Mouse (Mus musculus) common myeloid progenitor, adult 5-6 weeks (primary cell): ENCODE measurements around the gene Slc28a2. TPM values are rescaled to one million over a fixed set of nuclear protein-coding genes. Genes with fewer than 3 reads are reported as not detected.
"Not testable (repeated sequence)": the region's sequence is repeated elsewhere in the genome, so short reads cannot be mapped to it uniquely, and the experiment has no call there.

Source experiments
- ATAC-seq: replicated peaks from 2 replicates; pipeline ENCODE4 v1.8.0; 2016; ENCODE audit warnings: low read depth, mild to moderate bottlenecking, moderate TSS enrichment, inconsistent platforms; ENCODE audit not compliant: poor library complexity, severe bottlenecking
- total RNA-seq: library from RNA; stranded (forward); fragments of 200-1000, 187-1606 nt; gene quantifications from 2 replicates; pipeline ENCODE4 v1.2.3, GENCODE M21; 2017

Slc28a2 gene
- total RNA-seq, 1 experiment from 2014 or later: 21.4 TPM

DNA sequence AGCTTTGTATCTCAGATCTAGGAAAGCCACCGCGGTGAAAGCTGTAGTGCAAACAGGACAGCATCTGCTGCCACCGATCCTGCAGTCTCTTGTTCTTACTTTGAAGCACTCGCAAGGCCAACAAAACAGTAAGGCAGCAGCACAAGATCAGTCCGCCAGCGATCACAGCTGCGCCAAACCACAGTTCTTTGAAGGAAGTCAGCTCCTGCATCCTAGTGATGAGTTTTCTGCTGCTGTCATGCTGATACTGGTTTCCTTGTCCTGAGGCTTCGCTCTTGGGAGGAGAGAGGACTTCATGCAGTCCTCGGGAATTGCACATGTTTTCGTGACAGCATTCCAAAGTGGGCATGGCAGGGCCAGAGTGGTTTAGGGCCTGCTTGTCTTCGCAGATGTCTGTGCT, 40.6 kb downstream of the Slc28a2 start:
- ATAC-seq: peak; percentile 46

DNA sequence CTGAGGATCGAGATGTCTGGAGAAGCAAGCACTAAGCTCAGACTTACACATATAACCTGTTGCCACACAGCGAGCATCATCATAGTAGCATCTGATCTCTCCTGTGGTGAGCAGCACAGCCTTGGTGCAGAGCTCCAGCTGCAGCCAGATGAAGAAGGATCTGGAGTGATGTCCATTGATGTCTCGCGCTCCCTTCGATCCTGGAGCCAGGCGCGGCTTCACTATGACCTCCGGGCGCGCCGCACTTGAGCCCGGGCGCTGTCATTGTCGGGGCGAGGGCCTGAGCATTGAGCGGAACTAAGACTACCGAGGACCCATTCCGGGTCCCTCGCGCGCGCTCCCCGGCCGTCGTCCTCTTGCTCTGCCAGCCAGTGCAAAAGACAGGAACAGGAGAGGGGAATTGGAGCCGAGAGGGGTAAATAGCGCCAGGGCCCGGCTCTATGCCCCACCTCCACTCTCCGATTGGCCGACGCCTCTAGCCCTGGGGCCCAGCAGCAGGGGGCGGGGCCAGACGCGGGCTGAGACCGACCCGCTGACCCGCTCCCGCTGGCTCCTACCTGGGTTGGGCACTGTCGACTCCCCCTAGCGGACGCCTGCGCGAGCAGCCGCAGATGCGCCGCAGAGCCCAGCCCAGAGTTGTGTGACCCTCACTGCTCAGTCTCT, 41.2 kb downstream of the Slc28a2 start:
- peak; percentile 98 for ATAC-seq

DNA sequence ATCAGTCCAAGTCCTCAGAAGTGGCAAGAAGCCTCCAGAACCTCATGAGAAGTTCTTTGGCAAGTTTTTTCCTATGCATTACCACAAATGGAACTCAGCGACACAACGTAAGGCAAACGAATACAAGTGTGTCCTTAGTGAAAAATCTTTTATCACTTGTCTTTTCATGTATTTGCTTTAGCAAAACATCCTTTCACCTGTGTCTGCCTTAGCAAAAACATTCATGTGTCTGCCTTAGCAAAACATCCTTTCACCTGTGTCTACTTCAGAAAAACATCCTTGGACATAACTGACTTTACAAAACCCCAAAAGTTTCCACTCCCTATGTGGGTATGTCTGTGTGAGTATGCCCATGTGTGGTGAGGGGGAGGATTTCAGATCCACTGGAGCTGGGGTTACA, 42.9 kb downstream of the Slc28a2 start:
- ATAC-seq: no peak

GRCm38 (mm10) chr2:122476585-122476984, 50.3 kb downstream of the Slc28a2 start:
- no peak for ATAC-seq

- peak; percentile 78 for ATAC-seq
Measured at GRCm38 (mm10) chr2:122483787-122484186, 57.5 kb downstream of the Slc28a2 start.

DNA sequence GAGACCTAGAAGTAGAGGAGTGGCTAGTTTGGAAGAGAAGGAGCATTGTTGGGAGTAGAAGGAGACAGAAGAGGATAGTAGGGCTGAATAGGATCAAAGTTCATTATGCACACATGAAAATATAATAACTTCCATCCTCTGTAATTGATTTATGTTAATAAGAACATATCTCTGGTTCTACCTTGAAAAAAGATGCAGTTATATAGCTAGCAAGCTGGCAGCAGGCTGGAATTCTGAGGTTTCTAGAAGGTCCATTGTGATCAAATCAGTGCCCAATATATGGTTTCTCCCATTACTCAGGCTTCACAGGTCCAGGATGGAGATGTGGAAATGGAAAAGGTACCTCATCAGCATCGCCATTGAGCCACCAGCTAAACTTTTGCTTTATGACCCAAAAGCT, 58.4 kb downstream of the Slc28a2 start, which contains the start of gene Gm14085:
TSS of gene Gm14085 (plus strand) at position 301 of the 400 bp plus-strand sequence.
- ATAC-seq: no peak

- ATAC-seq: peak; percentile 88
Measured at GRCm38 (mm10) chr2:122485654-122486053, 59.4 kb downstream of the Slc28a2 start.

DNA sequence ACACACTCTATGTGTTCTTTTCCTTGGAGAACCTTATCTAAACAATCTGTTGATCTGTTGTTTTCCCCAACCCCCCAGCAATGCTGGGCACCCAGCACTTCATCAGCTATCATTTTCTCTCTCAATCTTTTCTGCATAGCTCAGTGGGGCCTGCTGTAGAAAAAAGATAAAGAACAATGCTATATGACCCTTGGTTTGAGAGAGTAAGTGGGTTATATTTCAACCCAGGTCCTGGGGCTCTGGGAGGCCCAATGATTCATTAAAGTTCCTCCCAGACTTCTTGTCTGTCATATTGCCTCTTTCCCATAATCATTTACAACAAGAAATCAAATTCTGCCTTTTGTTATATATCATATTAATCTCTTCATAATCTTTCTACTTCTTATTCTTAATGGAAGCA, 59.8 kb downstream of the Slc28a2 start:
- ATAC-seq: not testable (repeated sequence)

DNA sequence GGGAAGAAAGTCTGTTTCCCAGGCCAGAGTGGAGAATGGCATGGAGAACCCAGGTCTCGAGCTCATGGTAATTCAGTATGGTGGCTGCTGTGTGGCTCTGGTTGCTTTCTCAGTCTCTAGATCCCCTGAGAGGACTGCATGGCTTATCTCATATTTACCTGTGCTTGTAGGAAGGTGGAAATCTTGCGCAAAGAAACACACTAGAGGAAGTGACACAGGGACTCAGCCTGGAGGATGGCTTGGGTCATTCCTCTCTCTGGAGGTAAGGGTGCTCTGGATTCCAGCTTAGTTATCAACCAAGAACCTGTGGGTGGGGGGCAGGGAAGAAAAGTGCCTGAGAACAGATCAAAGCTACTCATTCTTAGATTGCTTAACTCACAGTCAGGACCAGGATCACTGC, 60.4 kb downstream of the Slc28a2 start:
- no peak for ATAC-seq

Other genes with a start within 250 kb of the Slc28a2 start
- not detected in 2 replicates for gene Patl2, start 240.3 kb upstream of the Slc28a2 start, total RNA-seq
- gene Terb2, start 240.2 kb upstream of the Slc28a2 start, total RNA-seq: not detected in 2 replicates
- 79.5 and 86.8 TPM in 2 replicates for gene Sord, start 191.7 kb upstream of the Slc28a2 start, total RNA-seq
- gene Duox2, start 128.0 kb upstream of the Slc28a2 start, total RNA-seq: not detected in 2 replicates
- gene Duoxa2, start 127.6 kb upstream of the Slc28a2 start, total RNA-seq: not detected in 2 replicates
- 0.18 TPM in 1 of 2 replicates, not detected in the other for gene Duoxa1, start 112.7 kb upstream of the Slc28a2 start, total RNA-seq
- gene Duox1, start 110.8 kb upstream of the Slc28a2 start, total RNA-seq: not detected in 2 replicates
- 2.8 TPM in 1 of 2 replicates, not detected in the other for gene Shf, start 57.3 kb upstream of the Slc28a2 start, total RNA-seq
- 0.41 and 0.97 TPM in 2 replicates for gene Gm14085, start 58.5 kb downstream of the Slc28a2 start, total RNA-seq
- 53.5 and 60.9 TPM in 2 replicates for gene Gatm, start 184.8 kb downstream of the Slc28a2 start, total RNA-seq
- 0.63 and 2.1 TPM in 2 replicates for gene AA467197, start 210.5 kb downstream of the Slc28a2 start, total RNA-seq